Mouse (Mus musculus): ENCODE data around the gene Prss32. TPM values are rescaled to one million over a fixed set of nuclear protein-coding genes. Genes with fewer than 3 reads are reported as not detected.

Gene Prss32
- polyA plus RNA-seq, 1 experiment from 2014 or later = 14.5 TPM

- no peaks in the 10 kb centered on the region for H3K36me3 ChIP-seq (ENCODE audit: control insufficient read depth, insufficient read depth, low read length)
- peak within 1 kb of the TSS; percentile 89 for H3K9ac ChIP-seq (ENCODE audit: low read depth, low read length)
- H3K4me1 ChIP-seq (ENCODE audit: control insufficient read depth, insufficient read depth, low read length) = peaks cover 8% of the 10 kb centered on the region; the same call in 1 of the 2 replicates
- 2% methylated on average over 24 of the region's 42 CpGs for WGBS
- peak within 1 kb of the TSS; percentile 83 for H3K4me2 ChIP-seq (ENCODE audit: low read depth, low read length)
- peak within 1 kb of the TSS; percentile 84 for H3K4me3 ChIP-seq (ENCODE audit: low read length)
- H3K27me3 ChIP-seq (replicated peaks; ENCODE audit: control insufficient read depth, insufficient read depth, low read length) = no peaks in the 10 kb centered on the region; the same call in 1 of the 2 replicates
- H3K27ac ChIP-seq (ENCODE audit: low read length) = peak within 1 kb of the TSS; percentile 94
- H3K9me3 ChIP-seq (ENCODE audit: control insufficient read depth, low read length) = no peaks in the 10 kb centered on the region
- peak; percentile 95 for ATAC-seq
These were observed 14.5 kb upstream of the Prss32 start, which contains the start of gene Elob for GRCm38 (mm10) chr17:23829064-23829619. Gene Elob, minus strand, starts transcription at chr17:23829136.

- H3K4me1 ChIP-seq (ENCODE audit: control insufficient read depth, insufficient read depth, low read length) = peaks cover 8% of the 10 kb centered on the region; the same call in 1 of the 2 replicates
- no peaks in the 10 kb centered on the region; the same call in 1 of the 2 replicates for H3K27me3 ChIP-seq (replicated peaks; ENCODE audit: control insufficient read depth, insufficient read depth, low read length)
- no peak overlapping the region for H3K9ac ChIP-seq (ENCODE audit: low read depth, low read length)
- no peaks in the 10 kb centered on the region for H3K36me3 ChIP-seq (ENCODE audit: control insufficient read depth, insufficient read depth, low read length)
- no peak for ATAC-seq
- H3K9me3 ChIP-seq (ENCODE audit: control insufficient read depth, low read length) = no peaks in the 10 kb centered on the region
- WGBS = 91% methylated on average over 1 of the region's 1 CpGs
- H3K4me3 ChIP-seq (ENCODE audit: low read length) = no peak overlapping the region
- no peak overlapping the region for H3K27ac ChIP-seq (ENCODE audit: low read length)
- no peak overlapping the region for H3K4me2 ChIP-seq (ENCODE audit: low read depth, low read length)
These were observed 12.5 kb upstream of the Prss32 start for GRCm38 (mm10) chr17:23831201-23831600.

GRCm38 (mm10) chr17:23836006-23836575 is 7.6 kb upstream of the Prss32 start, which contains the start of gene Prss33:
Gene Prss33, minus strand, starts transcription at chr17:23836056.
- Histone ChIP-seq H3K4me2 (ENCODE audit: low read depth, low read length) (no peak within 1 kb of the TSS), H3K4me3 (ENCODE audit: low read length) (no peak within 1 kb of the TSS), H3K9me3 (ENCODE audit: control insufficient read depth, low read length) (no peaks in the 10 kb centered on the region), H3K4me1 (ENCODE audit: control insufficient read depth, insufficient read depth, low read length) (no peaks in the 10 kb centered on the region), H3K27ac (ENCODE audit: low read length) (no peak within 1 kb of the TSS), H3K9ac (ENCODE audit: low read depth, low read length) (no peak within 1 kb of the TSS; the same call in 1 of the 2 replicates), H3K27me3 (replicated peaks; ENCODE audit: control insufficient read depth, insufficient read depth, low read length) (no peaks in the 10 kb centered on the region; the same call in 1 of the 2 replicates), H3K36me3 (ENCODE audit: control insufficient read depth, insufficient read depth, low read length) (no peaks in the 10 kb centered on the region)
- ATAC-seq = no peak
- 69% methylated on average over 8 of the region's 8 CpGs for WGBS

- H3K27me3 ChIP-seq (replicated peaks; ENCODE audit: control insufficient read depth, insufficient read depth, low read length) = no peaks in the 10 kb centered on the region
- no peak overlapping the region for H3K4me3 ChIP-seq (ENCODE audit: low read length)
- no peaks in the 10 kb centered on the region for H3K36me3 ChIP-seq (ENCODE audit: control insufficient read depth, insufficient read depth, low read length)
- no peak for ATAC-seq
- H3K27ac ChIP-seq (ENCODE audit: low read length) = no peak overlapping the region
- H3K9ac ChIP-seq (ENCODE audit: low read depth, low read length) = no peak overlapping the region
- H3K4me1 ChIP-seq (ENCODE audit: control insufficient read depth, insufficient read depth, low read length) = no peaks in the 10 kb centered on the region; the same call in 1 of the 2 replicates
- no peaks in the 10 kb centered on the region for H3K9me3 ChIP-seq (ENCODE audit: control insufficient read depth, low read length)
- H3K4me2 ChIP-seq (ENCODE audit: low read depth, low read length) = no peak overlapping the region
- 30% methylated on average over 4 of the region's 4 CpGs for WGBS
These were observed 2.5 kb upstream of the Prss32 start for GRCm38 (mm10) chr17:23841145-23841544.

GRCm38 (mm10) chr17:23843141-23843811 is 379 bp upstream of the Prss32 start:
- Histone ChIP-seq H3K9ac (ENCODE audit: low read depth, low read length) (0 out of 2 replicates have a peak overlapping the region, but pooled peaks have one; percentile 29), H3K27ac (ENCODE audit: low read length) (no peak overlapping the region), H3K27me3 (replicated peaks; ENCODE audit: control insufficient read depth, insufficient read depth, low read length) (no peaks in the 10 kb centered on the region), H3K4me3 (ENCODE audit: low read length) (peak overlapping the region; percentile 26), H3K9me3 (ENCODE audit: control insufficient read depth, low read length) (no peaks in the 10 kb centered on the region), H3K36me3 (ENCODE audit: control insufficient read depth, insufficient read depth, low read length) (no peaks in the 10 kb centered on the region), H3K4me1 (ENCODE audit: control insufficient read depth, insufficient read depth, low read length) (no peaks in the 10 kb centered on the region; the same call in 1 of the 2 replicates), H3K4me2 (ENCODE audit: low read depth, low read length) (peak overlapping the region; percentile 49)
- 53% methylated on average over 23 of the region's 23 CpGs for WGBS
- peak; percentile 19; the same call in 1 of the 2 replicates for ATAC-seq

- no peak overlapping the region for H3K27ac ChIP-seq (ENCODE audit: low read length)
- no peak overlapping the region for H3K4me3 ChIP-seq (ENCODE audit: low read length)
- H3K4me2 ChIP-seq (ENCODE audit: low read depth, low read length) = no peak overlapping the region
- H3K4me1 ChIP-seq (ENCODE audit: control insufficient read depth, insufficient read depth, low read length) = 0 out of 2 replicates have a peak, but pooled peaks cover 2% of the 10 kb centered on the region
- no peaks in the 10 kb centered on the region for H3K36me3 ChIP-seq (ENCODE audit: control insufficient read depth, insufficient read depth, low read length)
- WGBS = 65% methylated on average over 2 of the region's 2 CpGs
- H3K9ac ChIP-seq (ENCODE audit: low read depth, low read length) = no peak overlapping the region
- no peaks in the 10 kb centered on the region for H3K9me3 ChIP-seq (ENCODE audit: control insufficient read depth, low read length)
- no peak for ATAC-seq
- H3K27me3 ChIP-seq (replicated peaks; ENCODE audit: control insufficient read depth, insufficient read depth, low read length) = no peaks in the 10 kb centered on the region
These were observed 6.4 kb downstream of the Prss32 start for GRCm38 (mm10) chr17:23850028-23850427.

GRCm38 (mm10) chr17:23850853-23851749 is 7.4 kb downstream of the Prss32 start:
- 51% methylated on average over 18 of the region's 19 CpGs for WGBS
- Histone ChIP-seq H3K4me3 (ENCODE audit: low read length) (no peak overlapping the region), H3K9ac (ENCODE audit: low read depth, low read length) (0 out of 2 replicates have a peak overlapping the region, but pooled peaks have one; percentile 28), H3K9me3 (ENCODE audit: control insufficient read depth, low read length) (no peaks in the 10 kb centered on the region), H3K4me2 (ENCODE audit: low read depth, low read length) (no peak overlapping the region), H3K4me1 (ENCODE audit: control insufficient read depth, insufficient read depth, low read length) (0 out of 2 replicates have a peak, but pooled peaks cover 2% of the 10 kb centered on the region), H3K27ac (ENCODE audit: low read length) (peak overlapping the region; percentile 76), H3K27me3 (replicated peaks; ENCODE audit: control insufficient read depth, insufficient read depth, low read length) (no peaks in the 10 kb centered on the region), H3K36me3 (ENCODE audit: control insufficient read depth, insufficient read depth, low read length) (no peaks in the 10 kb centered on the region)
- peak; percentile 92 for ATAC-seq

- H3K9ac ChIP-seq (ENCODE audit: low read depth, low read length) = no peak overlapping the region
- H3K27ac ChIP-seq (ENCODE audit: low read length) = no peak overlapping the region
- 32% methylated on average over 5 of the region's 5 CpGs for WGBS
- no peaks in the 10 kb centered on the region for H3K27me3 ChIP-seq (replicated peaks; ENCODE audit: control insufficient read depth, insufficient read depth, low read length)
- 0 out of 2 replicates have a peak, but pooled peaks have one; percentile 17 for ATAC-seq
- no peak overlapping the region for H3K4me2 ChIP-seq (ENCODE audit: low read depth, low read length)
- H3K4me1 ChIP-seq (ENCODE audit: control insufficient read depth, insufficient read depth, low read length) = 0 out of 2 replicates have a peak, but pooled peaks cover 2% of the 10 kb centered on the region
- no peak overlapping the region for H3K4me3 ChIP-seq (ENCODE audit: low read length)
- H3K9me3 ChIP-seq (ENCODE audit: control insufficient read depth, low read length) = no peaks in the 10 kb centered on the region
- H3K36me3 ChIP-seq (ENCODE audit: control insufficient read depth, insufficient read depth, low read length) = no peaks in the 10 kb centered on the region
These were observed 9.6 kb downstream of the Prss32 start for GRCm38 (mm10) chr17:23853292-23853691.
